Mouse (Mus musculus) liver, postnatal 0 days (tissue): Measurements from ENCODE around the gene Gm20449. TPM values are rescaled to one million over a fixed set of nuclear protein-coding genes. Genes with fewer than 3 reads are reported as not detected.
"Not testable (repeated sequence)": the region's sequence is repeated elsewhere in the genome, so short reads cannot be mapped to it uniquely, and the experiment has no call there.

Source experiments
- ATAC-seq: fragments of 200-750 bp; cut with Nextera tagmentation; 2 replicates; pipeline ENCODE4 v1.8.0; 2017; ENCODE audit warnings: mild to moderate bottlenecking, moderate library complexity
- DNase-seq: peaks from one replicate; pipeline ENCODE4 v3.0.0-alpha.2; 2016
- H3K27ac ChIP-seq: fragments of 300-500 bp; sonication (generic); 2 replicates; pipeline ENCODE4 v1.5.1; 2014; ENCODE audit warnings: antibody characterized with exemption, moderate library complexity, mild to moderate bottlenecking, low read depth
- H3K27me3 ChIP-seq: fragments of 300-500 bp; sonication (generic); 2 replicates; pipeline ENCODE4 v1.6.1; 2014; ENCODE audit warnings: low read length, control low read depth, mixed read lengths; ENCODE audit not compliant: insufficient read depth
- H3K36me3 ChIP-seq: fragments of 300-500 bp; sonication (generic); replicated peaks from 2 replicates; pipeline ENCODE4 v1.6.1; 2014; ENCODE audit warnings: mild to moderate bottlenecking, control low read depth, low read length, moderate library complexity, mixed read lengths; ENCODE audit not compliant: insufficient read depth
- H3K4me1 ChIP-seq: fragments of 300-500 bp; sonication (generic); 2 replicates; pipeline ENCODE4 v1.6.1; 2014; ENCODE audit warnings: antibody characterized with exemption, mild to moderate bottlenecking, control low read depth; ENCODE audit not compliant: insufficient read depth
- H3K4me2 ChIP-seq: fragments of 300-500 bp; sonication (generic); 2 replicates; pipeline ENCODE4 v1.6.1; 2014; ENCODE audit warnings: low read depth, mild to moderate bottlenecking, low read length, moderate library complexity, mixed read lengths
- H3K4me3 ChIP-seq: fragments of 300-500 bp; sonication (generic); 2 replicates; pipeline ENCODE4 v1.5.1; 2014; ENCODE audit warnings: low read depth, low read length
- H3K9ac ChIP-seq: fragments of 300-500 bp; sonication (generic); replicated peaks from 2 replicates; pipeline ENCODE4 v1.6.1; 2014; ENCODE audit warnings: mild to moderate bottlenecking, moderate library complexity
- H3K9me3 ChIP-seq: fragments of 300-500 bp; sonication (generic); 2 replicates; pipeline ENCODE4 v1.6.1; 2016; ENCODE audit warnings: mild to moderate bottlenecking, control low read depth, low read length, mixed read lengths
- CTCF ChIP-seq: sonication (generic); IDR thresholded peaks from 2 replicates; pipeline ENCODE4 v1.5.1; 2016; ENCODE audit warnings: antibody characterized with exemption, low read depth
- EP300 ChIP-seq: IDR thresholded peaks from 2 replicates; pipeline ENCODE4 v1.6.1; 2016; ENCODE audit warnings: antibody characterized with exemption, low read depth, mild to moderate bottlenecking
- WGBS: fragments of 180-500 bp; shearing (Covaris S2); extraction: QIAGEN DNeasy Blood & Tissue Kit; methylation state at CpG from one replicate; pipeline ENCODE4 v1.1.7; 2014; ENCODE audit not compliant: insufficient replicate concordance; 5-methylcytosine and 5-hydroxymethylcytosine counted together
- polyA plus RNA-seq: library from polyadenylated mRNA; unstranded; fragments of >200 nt; fragmentation: Nextera tagmentation; extraction: Ambion mirVana; gene quantifications from 2 replicates; pipeline ENCODE4 v1.2.1, GENCODE M21; 2015

The Gm20449 gene
- polyA plus RNA-seq, result not detected in 2 replicates

- TF ChIP-seq EP300 (no peak), CTCF (no peak)
- ATAC-seq (peak; percentile 99), DNase-seq (peak; percentile 87)
- H3K9ac ChIP-seq, result peak within 1 kb of the TSS; percentile 58
- H3K27me3 ChIP-seq, result no peaks in the 10 kb centered on the region
- H3K4me3 ChIP-seq, result peak within 1 kb of the TSS; percentile 67
- H3K4me1 ChIP-seq, result 0 out of 2 replicates have a peak, but pooled peaks cover 3% of the 10 kb centered on the region
- H3K27ac ChIP-seq, result peak within 1 kb of the TSS; percentile 81
- H3K9me3 ChIP-seq, result no peaks in the 10 kb centered on the region
- WGBS, result 0% methylated on average over 18 of the region's 18 CpGs
- H3K36me3 ChIP-seq, result no peaks in the 10 kb centered on the region
- H3K4me2 ChIP-seq, result peak within 1 kb of the TSS; percentile 96
Measured at GRCm38 (mm10) chr7:41499389-41500049, at the start of gene Gm20449, which contains the start of gene AW146154. TSS of gene Gm20449 (minus strand) at chr7:41499417. TSS of gene AW146154 (minus strand) at chr7:41499890.

DNA sequence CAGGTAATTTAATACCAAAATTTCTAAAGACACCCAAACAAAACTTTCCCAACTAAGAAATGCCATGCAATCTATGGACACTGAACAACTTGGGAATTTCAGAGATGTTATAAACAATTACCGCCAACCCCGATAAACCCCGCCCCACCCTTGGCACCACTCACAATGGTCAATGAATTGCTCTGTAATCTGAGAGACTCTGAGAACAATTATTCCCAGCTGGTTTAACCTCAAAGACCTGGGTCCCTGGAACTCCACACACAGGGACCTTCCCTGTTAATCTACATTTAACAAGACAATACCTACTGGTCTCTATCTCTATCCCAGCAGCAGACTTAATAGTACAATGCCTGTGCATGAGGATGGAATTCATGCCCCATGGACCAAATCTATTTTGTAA, 13.5 kb upstream of the Gm20449 start:
- 82% methylated on average over 3 of the region's 3 CpGs for WGBS
- ATAC-seq (no peak), DNase-seq (no peak)
- no peaks in the 10 kb centered on the region for H3K36me3 ChIP-seq
- H3K9me3 ChIP-seq, result no peaks in the 10 kb centered on the region
- TF ChIP-seq CTCF (no peak), EP300 (no peak)
- no peaks in the 10 kb centered on the region for H3K4me1 ChIP-seq
- H3K9ac ChIP-seq, result no peak overlapping the region
- no peak overlapping the region for H3K4me3 ChIP-seq
- H3K27me3 ChIP-seq, result no peaks in the 10 kb centered on the region
- H3K27ac ChIP-seq, result no peak overlapping the region
- no peak overlapping the region for H3K4me2 ChIP-seq

DNA sequence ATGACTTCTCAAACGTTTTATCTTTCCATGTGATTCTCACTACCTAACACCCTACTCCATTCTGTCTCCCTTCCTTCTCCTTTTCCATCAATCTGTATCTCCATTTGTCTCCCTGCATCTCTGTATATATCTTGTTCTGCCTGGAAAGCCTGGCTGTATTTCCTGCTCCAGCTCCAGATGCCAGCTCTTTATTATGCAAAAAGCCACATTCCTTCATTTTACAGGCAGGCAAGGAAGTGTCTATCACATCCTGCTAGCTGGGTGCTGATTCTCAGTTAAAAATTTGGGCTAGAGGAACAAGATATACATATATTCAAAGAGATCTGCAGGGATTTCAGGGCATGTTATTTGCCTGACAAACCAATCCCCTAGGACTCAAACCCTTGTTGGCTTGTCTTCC, 13.0 kb upstream of the Gm20449 start:
- H3K4me2 ChIP-seq, result no peak overlapping the region
- no peaks in the 10 kb centered on the region for H3K36me3 ChIP-seq
- H3K4me1 ChIP-seq, result no peaks in the 10 kb centered on the region
- H3K4me3 ChIP-seq, result no peak overlapping the region
- WGBS, result 24% methylated on average over 1 of the region's 1 CpGs
- TF ChIP-seq EP300 (no peak), CTCF (no peak)
- H3K27ac ChIP-seq, result no peak overlapping the region
- no peaks in the 10 kb centered on the region for H3K27me3 ChIP-seq
- no peak overlapping the region for H3K9ac ChIP-seq
- ATAC-seq, result no peak
- DNase-seq, result no peak
- H3K9me3 ChIP-seq, result no peaks in the 10 kb centered on the region

DNA sequence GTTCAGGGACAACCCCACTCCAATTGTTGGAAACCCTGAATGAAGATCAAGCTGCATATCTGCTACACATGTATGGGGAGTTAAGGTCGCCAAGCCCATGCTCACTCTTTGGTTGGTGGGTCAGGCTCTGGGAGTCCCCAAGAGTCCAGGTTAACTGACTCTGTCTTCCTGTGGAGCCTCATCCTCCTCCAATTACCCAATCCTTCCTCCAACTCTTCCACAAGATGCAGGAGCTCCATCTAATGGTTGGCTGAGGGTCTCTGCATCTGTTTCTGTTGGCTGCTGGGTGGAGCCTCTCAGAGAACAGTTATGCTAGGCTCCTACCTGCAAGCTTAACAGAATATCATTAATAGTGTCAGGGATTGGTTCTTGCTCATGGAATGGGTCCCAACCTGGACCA, 3.2 kb upstream of the Gm20449 start:
- Histone ChIP-seq H3K36me3 (no peaks in the 10 kb centered on the region), H3K9me3 (no peaks in the 10 kb centered on the region), H3K27ac (no peak overlapping the region), H3K4me1 (0 out of 2 replicates have a peak, but pooled peaks cover 3% of the 10 kb centered on the region), H3K27me3 (no peaks in the 10 kb centered on the region), H3K4me2 (no peak overlapping the region), H3K9ac (no peak overlapping the region), H3K4me3 (no peak overlapping the region)
- ATAC-seq (no peak), DNase-seq (no peak)
- WGBS, result 38% methylated on average over 1 of the region's 1 CpGs
- TF ChIP-seq CTCF (peak; percentile 32), EP300 (no peak)

GRCm38 (mm10) chr7:41500151-41500934, 1.1 kb upstream of the Gm20449 start:
- TF ChIP-seq EP300, result no peak
- peak; percentile 56 for TF ChIP-seq CTCF
- peak overlapping the region; percentile 58 for H3K9ac ChIP-seq
- no peaks in the 10 kb centered on the region for H3K9me3 ChIP-seq
- H3K4me2 ChIP-seq, result peak overlapping the region; percentile 96
- peak; percentile 32 for DNase-seq
- H3K36me3 ChIP-seq, result no peaks in the 10 kb centered on the region
- no peaks in the 10 kb centered on the region for H3K27me3 ChIP-seq
- peak overlapping the region; percentile 67 for H3K4me3 ChIP-seq
- 0 out of 2 replicates have a peak, but pooled peaks cover 3% of the 10 kb centered on the region for H3K4me1 ChIP-seq
- peak; percentile 16; the same call in 1 of the 2 replicates for ATAC-seq
- 13% methylated on average over 22 of the region's 22 CpGs for WGBS
- H3K27ac ChIP-seq, result 0 out of 2 replicates have a peak overlapping the region, but pooled peaks have one; percentile 81

DNA sequence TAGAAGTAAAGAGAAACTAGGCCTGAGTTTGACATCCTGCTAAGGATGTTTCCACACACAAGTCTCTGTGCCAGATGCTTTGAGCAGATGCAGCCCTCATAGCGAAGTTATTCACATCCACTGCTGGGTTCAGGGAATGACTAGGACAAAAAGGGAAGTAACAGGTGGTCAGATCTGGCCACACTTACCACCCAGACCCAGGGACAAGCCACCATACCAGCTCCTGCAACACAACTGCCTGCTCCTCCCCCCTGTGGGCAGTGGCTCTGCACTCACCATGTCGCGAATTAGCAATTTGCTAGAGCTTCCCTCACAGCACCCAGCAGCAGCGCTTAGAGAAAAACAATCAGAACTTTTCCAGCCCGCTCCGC, 214 bp downstream of the Gm20449 start:
- DNase-seq, H3K27me3 ChIP-seq, ATAC-seq, H3K9me3 ChIP-seq, H3K4me1 ChIP-seq, H3K36me3 ChIP-seq: not testable (repeated sequence)
- Histone ChIP-seq H3K4me3 (peak overlapping the region; percentile 67), H3K4me2 (peak overlapping the region; percentile 96), H3K27ac (peak overlapping the region; percentile 81), H3K9ac (peak overlapping the region; percentile 58)
- WGBS, result under 1% methylated on average over 6 of the region's 6 CpGs

- Histone ChIP-seq H3K9ac (peak overlapping the region; percentile 58), H3K4me2 (peak overlapping the region; percentile 96), H3K4me3 (peak overlapping the region; percentile 67), H3K27ac (peak overlapping the region; percentile 81; the same call in 1 of the 2 replicates)
- not testable (repeated sequence) for H3K36me3 ChIP-seq, H3K9me3 ChIP-seq, H3K27me3 ChIP-seq, H3K4me1 ChIP-seq, DNase-seq, ATAC-seq
- 51% methylated on average over 2 of the region's 4 CpGs for WGBS
Measured at GRCm38 (mm10) chr7:41498464-41498863, 753 bp downstream of the Gm20449 start.
